Mouse (Mus musculus) liver, adult 2 months (tissue): ENCODE measurements at regions not wholly inside any gene's neighbourhood (a gene's known extent, or its start where the extent isn't known, plus 50 kb on each side); places are given as distances from the start of the nearest gene placed in this dataset.

ENCODE experiments used
- DNase-seq: peaks from one replicate; pipeline ENCODE4 v3.0.0-alpha.2; 2011; ENCODE audit warnings: low read depth, low spot score; ENCODE audit errors: extremely low read depth
- H3K27ac ChIP-seq: fragments of 200-500 bp; replicated peaks from 2 replicates; pipeline ENCODE4 v1.5.1; 2012; ENCODE audit warnings: low read depth, mild to moderate bottlenecking, control low read depth, inconsistent platforms, low read length; ENCODE audit not compliant: insufficient read depth
- H3K27me3 ChIP-seq: fragments of 200-500 bp; 2 replicates; pipeline ENCODE4 v1.6.1; 2012; ENCODE audit warnings: mild to moderate bottlenecking, moderate library complexity, low read length, inconsistent platforms; ENCODE audit not compliant: control insufficient read depth, insufficient read depth
- H3K36me3 ChIP-seq: fragments of 200-500 bp; 2 replicates; pipeline ENCODE4 v1.6.1; 2012; ENCODE audit warnings: low read length, inconsistent platforms; ENCODE audit not compliant: control insufficient read depth, insufficient read depth
- H3K4me1 ChIP-seq: fragments of 200-500 bp; 2 replicates; pipeline ENCODE4 v1.6.1; 2011; ENCODE audit warnings: low read length; ENCODE audit not compliant: control insufficient read depth, insufficient read depth
- H3K4me3 ChIP-seq: fragments of 200-500 bp; 2 replicates; pipeline ENCODE4 v1.5.1; 2011; ENCODE audit warnings: low read depth, mild to moderate bottlenecking, control low read depth, low read length, moderate library complexity; ENCODE audit not compliant: insufficient read depth
- H3K79me2 ChIP-seq: fragments of 200-500 bp; 2 replicates; pipeline ENCODE4 v1.6.1; 2012; ENCODE audit warnings: inconsistent platforms, mild to moderate bottlenecking, low read length, moderate library complexity; ENCODE audit not compliant: control insufficient read depth, insufficient read depth
- H3K9ac ChIP-seq: fragments of 200-500 bp; 2 replicates; pipeline ENCODE4 v1.6.1; 2012; ENCODE audit warnings: low read depth, mild to moderate bottlenecking, control low read depth, inconsistent platforms, low read length
- CTCF ChIP-seq: fragments of 200-500 bp; IDR thresholded peaks from 2 replicates; pipeline ENCODE4 v1.5.1; 2011; ENCODE audit warnings: low read depth, low read length, control low read depth
- POLR2A ChIP-seq: fragments of 200-500 bp; IDR thresholded peaks from 2 replicates; pipeline ENCODE4 v1.6.1; 2011; ENCODE audit warnings: low read length, control low read depth; ENCODE audit not compliant: insufficient read depth; ENCODE audit errors: extremely low read depth
- WGBS: fragments of 180-500 bp; shearing (Covaris S2); methylation state at CpG from one replicate; pipeline ENCODE4 v1.1.7; 2018; 5-methylcytosine and 5-hydroxymethylcytosine counted together

DNA sequence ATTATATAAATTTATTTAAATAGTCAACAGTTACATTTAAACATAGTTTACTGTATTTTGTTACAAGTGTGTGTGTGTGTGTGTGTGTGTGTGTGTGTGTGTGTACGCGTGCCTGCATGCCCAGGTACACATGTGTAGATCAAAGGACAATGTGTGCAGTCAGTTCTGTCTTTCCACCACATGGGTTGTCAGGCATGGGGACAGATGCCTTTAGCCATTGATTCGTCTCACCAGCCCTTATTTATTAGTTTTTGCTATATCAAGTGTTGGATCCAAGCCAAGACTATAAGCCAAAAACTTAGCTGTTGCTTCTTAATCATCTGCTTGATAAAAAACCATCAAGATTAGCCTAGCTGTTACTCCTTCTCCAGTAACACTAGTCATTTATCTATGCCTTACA is 280.7 kb downstream of the Ets1 start:
- no peak for DNase-seq

DNA sequence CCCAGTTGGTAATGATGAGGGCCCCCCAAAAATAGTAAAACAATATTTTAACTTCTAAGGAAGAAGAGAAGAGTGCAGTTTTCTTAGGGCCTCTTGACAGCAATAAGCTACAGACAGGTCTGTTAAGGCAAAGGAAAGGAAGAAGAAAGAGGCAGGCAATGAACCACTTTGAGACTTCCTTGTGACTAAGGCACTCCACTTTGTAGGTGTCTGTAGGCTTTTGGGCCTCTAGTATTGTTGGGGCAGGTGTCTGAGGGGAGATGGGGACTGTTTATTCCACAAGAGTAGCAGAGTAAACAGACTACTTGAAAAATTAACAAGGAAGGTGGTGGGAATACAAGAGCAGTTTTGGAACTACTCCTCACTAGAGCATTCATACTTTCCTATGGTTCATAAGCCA is 287.9 kb downstream of the Ets1 start:
- Histone ChIP-seq H3K27me3 (no peaks in the 10 kb centered on the region), H3K9ac (no peak overlapping the region), H3K79me2 (no peaks in the 10 kb centered on the region), H3K27ac (no peak overlapping the region), H3K4me1 (no peaks in the 10 kb centered on the region; the same call in 1 of the 2 replicates), H3K36me3 (no peaks in the 10 kb centered on the region), H3K4me3 (no peak overlapping the region)
- no peak for DNase-seq
- TF ChIP-seq POLR2A (no peak), CTCF (no peak)

More for the DNA sequence above, 280.7 kb downstream of the Ets1 start:
- Histone ChIP-seq H3K36me3 (no peaks in the 10 kb centered on the region), H3K4me3 (no peak overlapping the region), H3K27me3 (no peaks in the 10 kb centered on the region), H3K9ac (no peak overlapping the region), H3K27ac (no peak overlapping the region), H3K4me1 (no peaks in the 10 kb centered on the region), H3K79me2 (no peaks in the 10 kb centered on the region)
- WGBS: 82% methylated on average over 3 of the region's 3 CpGs
- TF ChIP-seq CTCF (no peak), POLR2A (no peak)

DNA sequence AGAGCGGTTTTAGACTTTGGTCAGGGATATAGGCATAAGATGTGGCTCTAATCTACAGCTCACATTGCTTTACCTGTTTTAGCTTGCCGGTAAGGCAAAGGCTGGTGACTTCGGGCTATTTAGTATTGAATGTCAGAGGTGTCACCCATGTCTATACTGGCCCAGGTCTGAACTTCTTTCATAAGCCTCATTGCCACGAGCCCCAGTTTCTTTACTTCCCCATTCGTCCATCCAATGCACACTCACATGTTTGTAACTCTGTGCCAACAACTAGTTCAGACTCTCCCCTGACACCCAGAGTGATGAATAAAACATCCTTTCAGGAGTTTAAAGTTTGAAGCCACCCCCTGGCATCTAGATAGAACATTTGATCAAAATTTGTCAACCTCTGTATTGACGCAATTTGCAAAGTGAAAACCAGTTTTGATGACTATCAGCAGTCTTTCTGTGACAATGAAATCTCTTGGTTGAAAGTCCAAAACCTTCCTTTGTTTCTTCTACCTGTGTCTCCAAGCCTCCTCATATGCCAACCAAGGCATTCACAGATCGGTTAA is 288.4 kb downstream of the Ets1 start:
- TF ChIP-seq POLR2A (no peak), CTCF (no peak)
- H3K4me3 ChIP-seq: no peak overlapping the region
- no peak for DNase-seq
- no peak overlapping the region for H3K9ac ChIP-seq
- WGBS: 92% methylated on average over 7 of the region's 7 CpGs
- no peaks in the 10 kb centered on the region; the same call in 1 of the 2 replicates for H3K4me1 ChIP-seq
- H3K36me3 ChIP-seq: no peaks in the 10 kb centered on the region
- H3K79me2 ChIP-seq: no peaks in the 10 kb centered on the region
- no peak overlapping the region for H3K27ac ChIP-seq
- H3K27me3 ChIP-seq: no peaks in the 10 kb centered on the region

- Histone ChIP-seq H3K4me1 (no peaks in the 10 kb centered on the region; the same call in 1 of the 2 replicates), H3K79me2 (no peaks in the 10 kb centered on the region), H3K4me3 (no peak overlapping the region), H3K9ac (no peak overlapping the region), H3K36me3 (no peaks in the 10 kb centered on the region), H3K27me3 (no peaks in the 10 kb centered on the region), H3K27ac (no peak overlapping the region)
- no peak for TF ChIP-seq CTCF
- TF ChIP-seq POLR2A: no peak
- 86% methylated on average over 6 of the region's 6 CpGs for WGBS
- DNase-seq: no peak
Observed at GRCm38 (mm10) chr9:32925036-32925435, 289.0 kb downstream of the Ets1 start.

GRCm38 (mm10) chr9:32925720-32926595 is 289.9 kb downstream of the Ets1 start:
- Histone ChIP-seq H3K4me1 (no peaks in the 10 kb centered on the region; the same call in 1 of the 2 replicates), H3K27me3 (no peaks in the 10 kb centered on the region), H3K36me3 (no peaks in the 10 kb centered on the region), H3K4me3 (no peak overlapping the region), H3K27ac (no peak overlapping the region), H3K79me2 (no peaks in the 10 kb centered on the region), H3K9ac (no peak overlapping the region)
- no peak for DNase-seq
- 75% methylated on average over 12 of the region's 12 CpGs for WGBS
- TF ChIP-seq CTCF (no peak), POLR2A (no peak)

DNA sequence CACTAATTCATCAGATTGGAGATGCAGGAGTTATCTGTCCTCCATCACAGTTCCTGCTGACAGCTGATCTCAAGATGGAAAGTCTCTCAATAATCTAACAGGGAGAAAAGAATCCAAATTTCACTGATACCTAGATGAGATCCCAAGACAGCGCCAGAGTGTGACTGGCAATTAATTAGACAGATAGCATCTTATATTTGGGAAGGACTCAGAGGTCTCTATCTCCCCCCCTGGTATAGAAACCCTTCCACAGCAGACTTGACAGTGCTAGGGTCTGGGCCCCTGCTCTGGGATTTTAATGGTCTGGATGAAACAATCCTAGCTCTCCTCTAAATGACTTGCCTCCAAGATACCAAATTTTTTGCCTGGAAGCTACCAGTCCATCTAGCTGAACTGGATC is 291.6 kb downstream of the Ets1 start:
- WGBS: 87% methylated on average over 1 of the region's 1 CpGs
- H3K9ac ChIP-seq: no peak overlapping the region
- no peaks in the 10 kb centered on the region; the same call in 1 of the 2 replicates for H3K4me1 ChIP-seq
- no peaks in the 10 kb centered on the region for H3K79me2 ChIP-seq
- no peaks in the 10 kb centered on the region for H3K36me3 ChIP-seq
- peaks cover 2% of the 10 kb centered on the region; the same call in 1 of the 2 replicates for H3K27me3 ChIP-seq
- no peak overlapping the region for H3K4me3 ChIP-seq
- DNase-seq: no peak
- H3K27ac ChIP-seq: no peak overlapping the region
- TF ChIP-seq POLR2A: no peak
- no peak for TF ChIP-seq CTCF
